Mouse (Mus musculus) MEL-GATA-1-ER (cell line): ENCODE measurements around the gene Abcg3.
A peak's percentile ranks its signal among the peaks of the same experiment; 100 is the strongest.
"Not testable (repeated sequence)": the region's sequence is repeated elsewhere in the genome, so short reads cannot be mapped to it uniquely, and the experiment has no call there.

Experiments used
- DNase-seq: peaks from one replicate; pipeline ENCODE4 v3.0.0-alpha.2; 2012; ENCODE audit warnings: low read depth; ENCODE audit errors: extremely low read depth

Gene Abcg3

DNA sequence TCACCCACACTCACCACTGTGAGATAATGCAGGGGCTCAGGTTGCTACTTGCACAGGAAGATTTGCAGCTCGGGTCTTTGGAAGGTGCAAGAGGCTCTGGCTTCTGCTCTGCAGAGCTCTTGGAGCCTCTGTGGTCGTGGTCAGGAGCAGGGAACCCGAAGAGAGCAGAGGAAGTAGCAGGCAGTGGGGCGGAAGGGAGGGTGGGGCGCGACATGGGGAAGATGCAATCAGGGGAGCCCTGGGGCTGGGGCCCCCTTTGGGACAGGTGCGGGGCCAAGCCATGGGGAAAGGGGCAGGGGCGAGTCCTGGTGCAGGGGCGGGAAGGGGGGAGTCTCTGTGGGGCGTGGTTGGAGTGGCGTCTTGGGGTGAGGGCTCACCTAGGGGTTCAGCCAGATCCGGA is at the start of gene Abcg3:
Gene Abcg3, minus strand, starts transcription at position 184 of the 400 bp plus-strand sequence.
- no peak for DNase-seq

DNA sequence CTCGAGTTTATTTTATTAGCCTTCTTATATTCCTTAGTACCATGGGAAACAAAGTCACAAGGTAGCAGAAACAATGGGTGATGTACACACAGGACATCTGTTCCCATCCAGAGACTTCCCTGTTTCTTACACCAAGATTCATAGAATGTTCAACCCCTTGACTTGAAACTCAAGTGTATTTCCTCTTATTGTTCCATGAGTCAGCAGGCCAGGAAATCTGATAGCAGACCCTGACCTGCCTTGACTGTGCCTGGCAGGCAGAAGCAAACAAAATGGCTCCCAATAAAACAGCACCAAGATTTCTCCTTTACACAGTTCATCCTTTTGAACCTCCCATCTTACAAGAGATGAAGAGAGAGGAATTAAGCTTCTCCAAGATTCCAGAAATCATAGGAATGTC is 30.0 kb upstream of the Abcg3 start:
- peak; percentile 28 for DNase-seq

DNA sequence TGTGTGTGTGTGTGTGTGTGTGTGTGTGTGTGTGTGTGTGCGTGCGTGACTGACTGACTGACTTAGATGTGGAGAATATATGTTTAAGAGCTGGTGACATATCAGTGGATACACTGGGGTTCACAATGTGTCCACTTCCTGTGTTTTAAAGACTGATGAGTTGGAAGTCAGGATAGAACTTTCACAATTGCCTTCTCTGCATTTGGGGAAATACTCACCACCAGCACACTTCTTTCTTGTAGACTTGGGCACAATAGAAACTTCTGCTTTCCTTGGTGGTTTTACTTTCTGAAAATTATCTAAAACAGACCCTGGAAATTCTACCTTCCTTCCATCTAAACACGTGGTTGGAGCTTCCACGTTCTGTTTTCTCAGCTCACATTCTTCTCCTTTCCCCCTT is 29.1 kb upstream of the Abcg3 start:
- no peak for DNase-seq

- no peak for DNase-seq
Observed at GRCm38 (mm10) chr5:105010376-105010775, 27.9 kb upstream of the Abcg3 start.

GRCm38 (mm10) chr5:104989411-104989810 is 6.9 kb upstream of the Abcg3 start:
- DNase-seq: no peak

DNA sequence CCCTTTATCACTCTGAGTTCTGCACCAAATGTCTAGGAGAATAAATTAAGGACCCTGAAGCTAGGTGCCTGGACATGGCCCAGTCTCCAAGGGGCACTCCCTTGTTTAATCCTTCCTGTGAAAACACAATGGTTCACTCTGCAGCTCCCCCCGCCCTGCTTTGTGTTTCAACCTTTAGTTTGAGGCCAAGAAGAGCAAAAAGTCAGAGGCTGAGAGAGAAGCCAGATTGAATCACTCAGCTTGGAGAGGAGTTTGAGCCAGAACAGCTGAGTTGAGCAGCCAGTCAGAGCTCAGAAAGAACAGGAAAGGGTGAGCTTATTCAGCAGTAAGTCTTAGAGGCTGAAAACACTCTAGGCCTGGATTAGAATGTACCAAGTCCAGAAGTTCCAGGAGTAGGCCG is 5.5 kb upstream of the Abcg3 start:
- DNase-seq: no peak

DNA sequence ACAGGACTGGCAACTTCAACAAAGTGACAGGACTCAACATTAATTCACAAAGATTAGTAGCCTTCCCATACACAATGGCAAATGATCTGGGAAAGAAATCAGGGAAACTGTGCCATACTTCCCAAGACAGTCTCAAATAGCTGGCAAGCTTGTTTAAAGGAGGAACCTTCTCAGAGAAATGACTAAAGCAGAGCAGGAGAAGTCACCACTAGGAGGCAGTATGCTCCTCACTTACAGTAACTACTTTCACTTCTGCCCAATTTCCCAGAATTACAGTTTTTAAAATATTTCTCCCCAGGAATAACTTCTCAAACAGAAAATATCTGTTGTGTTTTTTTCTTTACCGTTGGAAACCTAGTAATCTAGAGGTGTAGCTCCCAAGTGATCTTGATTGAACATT is 4.2 kb upstream of the Abcg3 start:
- DNase-seq: peak; percentile 50

GRCm38 (mm10) chr5:104979040-104979513 is 3.4 kb downstream of the Abcg3 start:
- DNase-seq: peak; percentile 64

DNA sequence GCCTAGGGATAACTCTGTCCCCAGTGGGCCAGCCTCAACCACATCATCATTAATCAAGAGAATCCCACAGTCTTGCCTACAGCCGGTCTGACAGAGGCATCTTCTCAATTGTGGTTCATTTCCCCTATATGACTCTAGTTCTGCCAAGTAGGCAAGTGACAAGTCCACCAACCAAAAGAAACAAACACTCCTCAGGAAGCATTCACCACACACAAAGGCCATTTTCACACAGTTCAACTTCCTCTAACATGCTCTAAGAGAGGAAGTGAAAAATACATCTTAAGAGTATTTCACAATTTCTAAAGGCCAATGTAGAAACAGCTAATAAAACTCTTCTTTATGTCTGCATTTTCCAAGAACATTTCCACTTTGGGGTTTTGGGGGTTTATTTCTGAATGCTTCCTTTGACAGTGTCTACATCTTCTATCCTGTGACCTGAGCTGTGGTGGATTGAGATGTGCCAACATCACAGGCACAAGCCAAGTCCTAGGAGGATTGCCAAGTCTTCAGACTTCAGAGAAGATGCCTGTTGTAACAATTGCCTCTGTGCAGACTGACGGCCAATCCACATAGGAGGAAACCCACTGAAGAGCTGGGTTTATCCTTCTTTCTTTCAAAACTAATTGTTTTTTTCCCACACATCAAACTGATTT is 24.3 kb downstream of the Abcg3 start:
- DNase-seq: no peak

GRCm38 (mm10) chr5:104955208-104955607 is 27.3 kb downstream of the Abcg3 start:
- no peak for DNase-seq

DNA sequence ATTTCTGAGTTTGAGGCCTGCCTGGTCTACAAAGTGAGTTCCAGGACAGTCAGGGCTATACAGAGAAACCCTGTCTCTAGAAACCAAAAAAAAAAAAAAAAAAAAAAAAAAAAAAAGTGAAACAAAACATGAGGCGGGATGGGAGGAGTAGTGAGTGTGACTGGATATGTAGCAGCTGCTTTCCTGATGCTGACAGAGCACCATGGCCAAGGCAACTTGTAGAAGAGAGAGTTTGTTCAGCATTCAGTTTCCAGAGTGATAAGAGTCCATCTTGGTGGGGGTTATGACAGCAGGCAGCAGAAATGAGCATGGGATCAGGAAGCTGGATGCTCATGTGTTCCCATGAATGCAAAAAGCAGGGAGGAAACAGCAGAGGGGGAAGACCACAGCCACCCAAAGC is 35.6 kb downstream of the Abcg3 start:
- no peak for DNase-seq

- DNase-seq: no peak
Observed at GRCm38 (mm10) chr5:104934148-104934547, 48.4 kb downstream of the Abcg3 start.

DNA sequence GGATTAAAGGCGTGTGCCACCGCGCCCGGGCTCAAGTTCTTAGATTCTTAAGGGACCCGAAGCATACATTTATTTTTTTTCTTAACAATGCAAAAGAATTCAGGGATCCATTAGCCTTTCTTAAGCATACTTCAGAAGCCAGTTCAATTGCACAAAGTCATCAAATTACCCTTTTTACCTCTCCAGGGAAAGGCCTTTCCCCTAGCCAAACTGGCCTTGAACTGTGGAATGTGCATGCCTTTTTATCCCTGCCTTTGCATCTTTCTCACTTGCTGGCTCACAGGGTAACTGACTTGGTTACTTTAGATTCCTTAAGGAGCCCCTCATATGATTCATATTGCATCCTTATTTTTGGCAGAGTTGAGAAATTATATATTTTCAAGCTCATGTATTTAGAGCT is 76.0 kb downstream of the Abcg3 start:
- not testable (repeated sequence) for DNase-seq
